Mouse (Mus musculus) MEL (cell line): ENCODE measurements around the gene Immp2l. TPM values are rescaled to one million over a fixed set of nuclear protein-coding genes. Genes with fewer than 3 reads are reported as not detected.

Source experiments
- DNase-seq: peaks from one replicate; pipeline ENCODE4 v3.0.0; 2011; ENCODE audit warnings: low read depth, low spot score
- H3K27ac ChIP-seq: 2 replicates; pipeline ENCODE4 v1.5.1; 2012; ENCODE audit warnings: low read depth, mild to moderate bottlenecking, control low read depth, low read length, moderate library complexity; ENCODE audit not compliant: control insufficient read depth
- H3K27me3 ChIP-seq, 2 experiments: fragments of 150-350 bp in 1 of 2; sonication (generic) in 1 of 2; 2 replicates each; pipeline ENCODE4 v1.6.1; 2012; ENCODE audit warnings: low read length in 2 of 2, mild to moderate bottlenecking in 2 of 2, improper control_type of control experiment in 1 of 2, moderate library complexity in 1 of 2; ENCODE audit not compliant: insufficient read depth in 2 of 2, control insufficient read depth in 1 of 2
- H3K36me3 ChIP-seq, 2 experiments: 2 replicates each; pipeline ENCODE4 v1.6.1; 2012 to 2014; ENCODE audit warnings: low read length in 2 of 2, improper control_type of control experiment in 1 of 2, inconsistent platforms in 1 of 2, mild to moderate bottlenecking in 1 of 2; ENCODE audit not compliant: insufficient read depth in 2 of 2, control insufficient read depth in 1 of 2
- H3K4me1 ChIP-seq, 2 experiments: fragments of 150-350 bp in 1 of 2; sonication (generic) in 1 of 2; 2 replicates each; pipeline ENCODE4 v1.6.1; 2012; ENCODE audit warnings: low read length in 2 of 2, improper control_type of control experiment in 1 of 2, mild to moderate bottlenecking in 1 of 2; ENCODE audit not compliant: insufficient read depth in 2 of 2, control insufficient read depth in 1 of 2
- H3K4me3 ChIP-seq, 2 experiments: fragments of 150-350 bp in 1 of 2; sonication (generic) in 1 of 2; 2 replicates each; pipeline ENCODE4 v1.5.1; 2012; ENCODE audit warnings: low read depth in 2 of 2, low read length in 2 of 2, mild to moderate bottlenecking in 2 of 2, moderate library complexity in 2 of 2, control low read depth in 1 of 2, improper control_type of control experiment in 1 of 2; ENCODE audit not compliant: control insufficient read depth in 1 of 2, insufficient read depth in 1 of 2
- H3K79me2 ChIP-seq: 2 replicates; pipeline ENCODE4 v1.6.1; 2012; ENCODE audit warnings: mild to moderate bottlenecking, low read length, moderate library complexity; ENCODE audit not compliant: control insufficient read depth, poor library complexity, insufficient read depth
- H3K9ac ChIP-seq: 2 replicates; pipeline ENCODE4 v1.6.1; 2012; ENCODE audit warnings: low read depth, mild to moderate bottlenecking, control low read depth, low read length, moderate library complexity; ENCODE audit not compliant: control insufficient read depth, poor library complexity, severe bottlenecking
- H3K9me3 ChIP-seq: fragments of 150-350 bp; sonication (generic); replicated peaks from 2 replicates; pipeline ENCODE4 v1.6.1; 2012; ENCODE audit warnings: mild to moderate bottlenecking, low read length, improper control_type of control experiment, moderate library complexity; ENCODE audit not compliant: insufficient read depth
- CHD2 ChIP-seq: IDR thresholded peaks from 2 replicates; pipeline ENCODE4 v1.6.1; 2011; ENCODE audit warnings: low read length, improper control_type of control experiment
- CTCF ChIP-seq, 3 experiments: IDR thresholded peaks in 2 of 3; conservative IDR thresholded peaks in 1 of 3; 2 replicates each; pipeline ENCODE4 v1.5.1; 2011 to 2012; ENCODE audit warnings: low read length in 3 of 3, low read depth in 2 of 3, mild to moderate bottlenecking in 2 of 3, improper control_type of control experiment in 1 of 3, inconsistent platforms in 1 of 3, mixed read lengths in 1 of 3, moderate library complexity in 1 of 3; ENCODE audit not compliant: control insufficient read depth in 1 of 3, insufficient read depth in 1 of 3, poor library complexity in 1 of 3, severe bottlenecking in 1 of 3
- ELF1 ChIP-seq: IDR thresholded peaks from 2 replicates; pipeline ENCODE4 v1.6.1; 2014; ENCODE audit warnings: low read depth, mild to moderate bottlenecking, inconsistent platforms, low read length, improper control_type of control experiment, moderate library complexity
- EP300 ChIP-seq, 2 experiments: IDR thresholded peaks; 2 replicates each; pipeline ENCODE4 v1.6.1; 2011; ENCODE audit warnings: improper control_type of control experiment in 2 of 2, low read length in 2 of 2, low read depth in 1 of 2, mild to moderate bottlenecking in 1 of 2
- ETS1 ChIP-seq: IDR thresholded peaks from 2 replicates; pipeline ENCODE4 v1.6.1; 2012; ENCODE audit warnings: low read depth, mild to moderate bottlenecking, inconsistent platforms, low read length, improper control_type of control experiment, moderate library complexity
- GABPA ChIP-seq: IDR thresholded peaks from 2 replicates; pipeline ENCODE4 v1.6.1; 2012; ENCODE audit warnings: low read depth, mild to moderate bottlenecking, inconsistent platforms, low read length, improper control_type of control experiment, moderate library complexity
- HCFC1 ChIP-seq: IDR thresholded peaks from 2 replicates; pipeline ENCODE4 v1.6.1; 2012; ENCODE audit warnings: low read depth, mild to moderate bottlenecking, inconsistent platforms, low read length, improper control_type of control experiment, moderate library complexity
- KAT2A ChIP-seq: conservative IDR thresholded peaks from 2 replicates; pipeline ENCODE4 v1.6.1; 2012; ENCODE audit warnings: low read depth, low read length, improper control_type of control experiment, inconsistent platforms
- MAFK ChIP-seq: IDR thresholded peaks from 2 replicates; pipeline ENCODE4 v1.6.1; 2011; ENCODE audit warnings: low read depth, mild to moderate bottlenecking, low read length, improper control_type of control experiment, borderline replicate concordance
- MAZ ChIP-seq: IDR thresholded peaks from 2 replicates; pipeline ENCODE4 v1.6.1; 2012; ENCODE audit warnings: low read depth, mild to moderate bottlenecking, inconsistent platforms, low read length, improper control_type of control experiment
- MEF2A ChIP-seq: IDR thresholded peaks from 2 replicates; pipeline ENCODE4 v1.6.1; 2014; ENCODE audit warnings: low read depth, mild to moderate bottlenecking, inconsistent platforms, low read length, improper control_type of control experiment; ENCODE audit not compliant: poor library complexity, insufficient replicate concordance, severe bottlenecking; ENCODE audit errors: extremely low read depth
- MXI1 ChIP-seq: IDR thresholded peaks from 2 replicates; pipeline ENCODE4 v1.6.1; 2011; ENCODE audit warnings: mild to moderate bottlenecking, low read depth, low read length, improper control_type of control experiment
- MYB ChIP-seq: IDR thresholded peaks from 2 replicates; pipeline ENCODE4 v1.6.1; 2011; ENCODE audit warnings: mild to moderate bottlenecking, low read depth, low read length, improper control_type of control experiment
- MYC ChIP-seq: IDR thresholded peaks from 2 replicates; pipeline ENCODE4 v1.6.1; 2011; ENCODE audit warnings: low read depth, mild to moderate bottlenecking, low read length, improper control_type of control experiment, moderate library complexity
- NELFE ChIP-seq: IDR thresholded peaks from 2 replicates; pipeline ENCODE4 v1.6.1; 2011; ENCODE audit warnings: low read depth, low read length, improper control_type of control experiment
- POLR2A ChIP-seq, 2 experiments: IDR thresholded peaks; 2 replicates each; pipeline ENCODE4 v1.6.1; 2011 to 2012; ENCODE audit warnings: low read length in 2 of 2, mild to moderate bottlenecking in 2 of 2, control low read depth in 1 of 2, improper control_type of control experiment in 1 of 2, low read depth in 1 of 2, moderate library complexity in 1 of 2; ENCODE audit not compliant: control insufficient read depth in 1 of 2, insufficient read depth in 1 of 2, poor library complexity in 1 of 2
- POLR2AphosphoS2 ChIP-seq: IDR thresholded peaks from 2 replicates; pipeline ENCODE4 v1.6.1; 2011; ENCODE audit warnings: low read length, improper control_type of control experiment
- RAD21 ChIP-seq: IDR thresholded peaks from 2 replicates; pipeline ENCODE4 v1.6.1; 2011; ENCODE audit warnings: mild to moderate bottlenecking, low read depth, low read length, improper control_type of control experiment
- RCOR1 ChIP-seq: IDR thresholded peaks from 2 replicates; pipeline ENCODE4 v1.6.1; 2012; ENCODE audit warnings: low read depth, mild to moderate bottlenecking, inconsistent platforms, low read length, improper control_type of control experiment
- SIN3A ChIP-seq: IDR thresholded peaks from 2 replicates; pipeline ENCODE4 v1.6.1; 2012; ENCODE audit warnings: low read length, improper control_type of control experiment, inconsistent platforms
- TCF12 ChIP-seq: IDR thresholded peaks from 2 replicates; pipeline ENCODE4 v1.6.1; 2014; ENCODE audit warnings: low read depth, mild to moderate bottlenecking, inconsistent platforms, low read length, improper control_type of control experiment, moderate library complexity
- UBTF ChIP-seq: IDR thresholded peaks from 2 replicates; pipeline ENCODE4 v1.6.1; 2012; ENCODE audit warnings: low read depth, mild to moderate bottlenecking, inconsistent platforms, low read length, improper control_type of control experiment, moderate library complexity, borderline replicate concordance; ENCODE audit not compliant: insufficient read depth
- USF2 ChIP-seq, 2 experiments: IDR thresholded peaks; 2 replicates each; pipeline ENCODE4 v1.6.1; 2011 to 2012; ENCODE audit warnings: improper control_type of control experiment in 2 of 2, low read length in 2 of 2, borderline replicate concordance in 1 of 2, inconsistent platforms in 1 of 2, low read depth in 1 of 2, mild to moderate bottlenecking in 1 of 2; ENCODE audit not compliant: insufficient read depth in 1 of 2
- ZC3H11A ChIP-seq: IDR thresholded peaks from 2 replicates; pipeline ENCODE4 v1.6.1; 2012; ENCODE audit warnings: low read depth, mild to moderate bottlenecking, inconsistent platforms, low read length, improper control_type of control experiment
- ZKSCAN1 ChIP-seq: IDR thresholded peaks from 2 replicates; pipeline ENCODE4 v1.6.1; 2012; ENCODE audit warnings: low read depth, mild to moderate bottlenecking, inconsistent platforms, low read length, improper control_type of control experiment, moderate library complexity
- polyA plus RNA-seq, 2 experiments: library from polyadenylated mRNA; stranded (reverse) in 1 of 2; unstranded in 1 of 2; fragments of >175 nt in 1 of 2; fragments of >200 nt in 1 of 2; gene quantifications; 2 replicates each; pipeline versions ENCODE4 v1.2.1 to v1.2.4; 2012; ENCODE audit warnings: low replicate concordance in 2 of 2, low read depth in 1 of 2; ENCODE audit not compliant: insufficient read length in 2 of 2, insufficient read depth in 1 of 2, missing spikeins in 1 of 2
- total RNA-seq: library from RNA; depleted of rRNA; stranded (reverse); fragments of 300-350 nt; gene quantifications from 2 replicates; pipeline ENCODE4 v1.2.3, GENCODE M21; 2012

The Immp2l gene
- total and polyA plus RNA-seq, 3 experiments, result 4.0 to 5.0 TPM; not detected in 1

DNA sequence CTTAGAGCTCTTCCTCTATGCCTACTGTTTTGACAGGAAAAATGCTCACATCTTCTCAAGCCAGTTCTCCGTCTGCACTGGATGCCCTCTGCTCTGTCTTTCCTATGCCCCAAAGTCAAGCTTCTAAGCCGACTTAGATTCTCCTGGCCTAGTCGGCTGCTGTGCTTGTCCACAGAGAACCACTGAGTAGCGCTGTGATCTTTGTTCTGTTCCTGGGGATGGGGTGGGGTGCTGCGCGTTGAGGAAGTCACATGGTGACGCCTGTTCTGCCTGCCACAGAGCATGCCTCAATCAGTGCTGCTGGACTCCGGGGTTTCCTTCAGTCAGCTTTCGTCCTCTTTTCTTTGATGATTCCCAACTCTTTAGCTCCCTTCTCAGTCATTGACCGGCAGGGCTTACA, 470.7 kb downstream of the Immp2l start:
- Histone ChIP-seq H3K27ac (no peak overlapping the region), H3K4me1 (no peaks in the 10 kb centered on the region), H3K36me3 (no peaks in the 10 kb centered on the region), H3K9ac (no peak overlapping the region), H3K27me3 (no peaks in the 10 kb centered on the region), H3K79me2 (no peaks in the 10 kb centered on the region), H3K4me3 (no peak overlapping the region), H3K9me3 (no peaks in the 10 kb centered on the region)
- TF ChIP-seq ZKSCAN1 (no peak), GABPA (no peak), USF2 (IDR thresholded peaks at IDR 0.05; ENCODE audit: borderline replicate concordance in 1 of 2, insufficient read depth in 1 of 2, low read depth in 1 of 2, low read length in 2 of 2) (no peak), POLR2AphosphoS2 (no peak), UBTF (no peak), TCF12 (no peak), POLR2A (IDR thresholded peaks at IDR 0.05; ENCODE audit: control insufficient read depth in 1 of 2, insufficient read depth in 1 of 2, low read depth in 1 of 2, low read length in 2 of 2, poor library complexity in 1 of 2) (no peak), SIN3A (no peak), NELFE (no peak), MXI1 (no peak), HCFC1 (no peak), CTCF (IDR thresholded peaks at IDR 0.05 in 2 of 3, conservative IDR thresholded peaks at IDR 0.05 in 1 of 3; ENCODE audit: control insufficient read depth in 1 of 3, insufficient read depth in 1 of 3, low read depth in 2 of 3, low read length in 3 of 3, poor library complexity in 1 of 3, severe bottlenecking in 1 of 3) (no peak), KAT2A (no peak), ETS1 (no peak), MEF2A (no peak), MAFK (no peak), EP300 (IDR thresholded peaks at IDR 0.05; ENCODE audit: low read depth in 1 of 2, low read length in 2 of 2) (no peak), MYC (no peak), RCOR1 (no peak)
- DNase-seq, result no peak

GRCm38 (mm10) chr12:41500049-41500820, 476.3 kb downstream of the Immp2l start:
- no peak overlapping the region for H3K9ac ChIP-seq
- no peaks in the 10 kb centered on the region for H3K79me2 ChIP-seq
- no peaks in the 10 kb centered on the region for H3K4me1 ChIP-seq
- H3K4me3 ChIP-seq, result no peak overlapping the region
- TF ChIP-seq CHD2, result no peak
- TF ChIP-seq ZC3H11A, result no peak
- TF ChIP-seq ZKSCAN1, result no peak
- no peak for TF ChIP-seq ELF1
- no peak for TF ChIP-seq MYB
- TF ChIP-seq MAZ, result no peak
- no peak for TF ChIP-seq USF2 (IDR thresholded peaks at IDR 0.05; ENCODE audit: borderline replicate concordance in 1 of 2, insufficient read depth in 1 of 2, low read depth in 1 of 2, low read length in 2 of 2)
- no peak for TF ChIP-seq CTCF (IDR thresholded peaks at IDR 0.05 in 2 of 3, conservative IDR thresholded peaks at IDR 0.05 in 1 of 3; ENCODE audit: control insufficient read depth in 1 of 3, insufficient read depth in 1 of 3, low read depth in 2 of 3, low read length in 3 of 3, poor library complexity in 1 of 3, severe bottlenecking in 1 of 3)
- TF ChIP-seq EP300 (IDR thresholded peaks at IDR 0.05; ENCODE audit: low read depth in 1 of 2, low read length in 2 of 2), result no peak
- TF ChIP-seq RAD21, result no peak
- no peaks in the 10 kb centered on the region for H3K36me3 ChIP-seq
- no peak for DNase-seq
- H3K9me3 ChIP-seq, result no peaks in the 10 kb centered on the region
- no peaks in the 10 kb centered on the region for H3K27me3 ChIP-seq
- no peak overlapping the region for H3K27ac ChIP-seq
